8 mouse cellular contexts compared by ENCODE assay signal in the genomic region with DNA sequence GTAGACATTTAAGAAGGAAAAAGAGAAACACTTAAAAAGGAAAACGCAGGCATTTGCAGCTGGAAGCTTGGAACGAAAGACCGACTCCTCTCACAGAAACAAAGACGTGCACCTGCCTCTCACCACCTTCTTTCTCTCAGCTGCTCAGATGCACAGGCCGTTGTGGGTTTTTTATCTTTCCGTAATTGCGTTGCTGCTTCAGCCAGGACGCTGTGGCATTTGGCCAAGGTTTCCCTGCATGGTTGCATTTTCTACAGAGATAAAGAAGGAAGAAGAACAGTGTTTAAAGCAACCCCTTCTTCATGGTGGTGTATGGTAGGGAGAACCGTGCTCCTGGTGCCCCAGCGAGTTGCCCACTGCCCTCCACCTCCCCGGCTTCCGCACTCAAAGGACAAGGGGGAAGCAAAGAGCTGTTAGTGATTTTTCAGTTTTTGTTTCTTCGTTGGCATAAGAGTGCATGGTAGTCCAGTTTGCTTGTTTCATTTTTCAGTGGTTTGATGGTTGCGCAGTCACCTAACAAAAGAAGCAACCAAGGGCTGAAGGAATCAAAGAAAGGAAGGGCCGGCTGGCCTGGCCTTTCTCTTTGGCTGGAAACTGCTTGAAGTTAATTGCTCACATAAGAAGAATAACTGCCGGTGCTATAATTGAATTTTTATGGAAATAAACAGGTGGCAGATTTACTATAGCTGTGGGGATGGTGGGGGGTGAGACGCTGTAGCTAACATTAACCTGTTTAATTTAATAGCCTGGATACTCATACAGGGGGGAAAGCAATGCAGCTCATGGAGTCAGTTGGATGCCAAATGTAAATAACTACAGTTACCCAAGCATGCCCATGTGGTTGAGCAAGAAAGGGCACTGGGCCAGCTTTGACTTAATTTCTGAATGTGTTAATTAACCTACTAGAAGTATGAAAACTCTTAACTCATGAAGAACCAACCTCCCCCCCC.
A peak's percentile ranks its signal among the peaks of the same experiment; 100 is the strongest.
DNase-seq lines count a peak whose midpoint lies in the region; ATAC-seq lines count a peak whose summit lies in the region.

No protein-coding gene starts in this region.

- H3K27ac ChIP-seq in hindbrain, embryonic 12.5 days: no peak overlapping the region
- H3K27ac ChIP-seq in limb, embryonic 12.5 days: peak overlapping the region; percentile 69

- H3K9me3 ChIP-seq in hindbrain, embryonic 12.5 days (replicated peaks): no peaks in the 10 kb centered on the region
- no peaks in the 10 kb centered on the region for H3K9me3 ChIP-seq in limb, embryonic 12.5 days

- H3K4me2 ChIP-seq in hindbrain, embryonic 12.5 days (replicated peaks): no peak overlapping the region
- no peak overlapping the region for H3K4me2 ChIP-seq in limb, embryonic 12.5 days

- H3K4me3 ChIP-seq in hindbrain, embryonic 12.5 days: no peak overlapping the region
- H3K4me3 ChIP-seq in limb, embryonic 12.5 days (replicated peaks): no peak overlapping the region

- 0 out of 2 replicates have a peak, but pooled peaks cover 3% of the 10 kb centered on the region for H3K4me1 ChIP-seq in hindbrain, embryonic 12.5 days
- H3K4me1 ChIP-seq in limb, embryonic 12.5 days (replicated peaks): peaks cover 25% of the 10 kb centered on the region

- H3K9ac ChIP-seq in hindbrain, embryonic 12.5 days: no peak overlapping the region
- no peak overlapping the region for H3K9ac ChIP-seq in limb, embryonic 12.5 days (replicated peaks)

- no peak for ATAC-seq in cerebellum, adult (ENCODE audit: insufficient number of reproducible peaks, low FRiP score, low TSS enrichment)
- peak; percentile 60; the same call in 1 of the 2 replicates for ATAC-seq in hindbrain, embryonic 12.5 days (ENCODE audit: low FRiP score)
- no peak; the same call in 1 of the 2 replicates for ATAC-seq in limb, embryonic 12.5 days (ENCODE audit: insufficient number of reproducible peaks, insufficient read depth, low FRiP score, low TSS enrichment, low read depth)
- no peak for ATAC-seq in activated CD4-positive, CD25-positive, alpha-beta regulatory T cell, adult 4 months

- WGBS in hindbrain, embryonic 12.5 days: 73% methylated on average over 17 of the region's 17 CpGs
- WGBS in limb, embryonic 12.5 days: 60% methylated on average over 17 of the region's 17 CpGs

- no peaks in the 10 kb centered on the region for H3K27me3 ChIP-seq in hindbrain, embryonic 12.5 days
- no peaks in the 10 kb centered on the region for H3K27me3 ChIP-seq in limb, embryonic 12.5 days

- no peaks in the 10 kb centered on the region for H3K36me3 ChIP-seq in hindbrain, embryonic 12.5 days
- no peaks in the 10 kb centered on the region for H3K36me3 ChIP-seq in limb, embryonic 12.5 days

- peak; percentile 7 to 22 for DNase-seq in cerebellum, adult 18-20 months
- peak; percentile 49 for DNase-seq in MEL-GATA-1-ER (ENCODE audit: extremely low read depth, low read depth)
- no peak for DNase-seq in left cerebral cortex, adult 8-10 months (ENCODE audit: low spot score in 2 of 2)
- no peak for DNase-seq in yolk sac, embryonic 10.5 days (ENCODE audit: low spot score)

Comparison
In these comparisons a context has a peak if more than half of its experiments do, and no peak if none do; other contexts are left out.
1. DNase-seq: peak in cerebellum, adult 18-20 months (2 of 2) and MEL-GATA-1-ER (single experiment); none in left cerebral cortex, adult 8-10 months (0 of 2) and yolk sac, embryonic 10.5 days (single experiment).